Mouse (Mus musculus) megakaryocyte, embryonic 14.5 days (primary cell): Measurements from ENCODE around the gene Astn1.

ENCODE experiments used
- FLI1 ChIP-seq: IDR thresholded peaks from 2 replicates; pipeline ENCODE4 v1.6.1; 2012; ENCODE audit warnings: low read length, inconsistent platforms, mixed read lengths
- GATA1 ChIP-seq: IDR thresholded peaks from 3 replicates; pipeline ENCODE4 v1.6.1; 2012; ENCODE audit warnings: mixed read lengths, low read length, inconsistent platforms, borderline replicate concordance

- TF ChIP-seq GATA1 (no peak), FLI1 (no peak)
Measured at GRCm38 (mm10) chr1:158422739-158423138, 60.7 kb downstream of the Astn1 start.
